Mouse (Mus musculus) cortical plate, adult 2 months (tissue): ENCODE data around the gene Hbq1a.

Source experiments
- CTCF ChIP-seq: fragments of 200-500 bp; IDR thresholded peaks from 2 replicates; pipeline ENCODE4 v1.5.1; 2011; ENCODE audit warnings: mild to moderate bottlenecking, control low read depth, low read length; ENCODE audit not compliant: insufficient read depth; ENCODE audit errors: extremely low read depth
- POLR2A ChIP-seq: fragments of 200-500 bp; IDR thresholded peaks from 2 replicates; pipeline ENCODE4 v1.6.1; 2011; ENCODE audit warnings: mild to moderate bottlenecking, low read length, control low read depth; ENCODE audit not compliant: insufficient read depth; ENCODE audit errors: extremely low read depth

DNA sequence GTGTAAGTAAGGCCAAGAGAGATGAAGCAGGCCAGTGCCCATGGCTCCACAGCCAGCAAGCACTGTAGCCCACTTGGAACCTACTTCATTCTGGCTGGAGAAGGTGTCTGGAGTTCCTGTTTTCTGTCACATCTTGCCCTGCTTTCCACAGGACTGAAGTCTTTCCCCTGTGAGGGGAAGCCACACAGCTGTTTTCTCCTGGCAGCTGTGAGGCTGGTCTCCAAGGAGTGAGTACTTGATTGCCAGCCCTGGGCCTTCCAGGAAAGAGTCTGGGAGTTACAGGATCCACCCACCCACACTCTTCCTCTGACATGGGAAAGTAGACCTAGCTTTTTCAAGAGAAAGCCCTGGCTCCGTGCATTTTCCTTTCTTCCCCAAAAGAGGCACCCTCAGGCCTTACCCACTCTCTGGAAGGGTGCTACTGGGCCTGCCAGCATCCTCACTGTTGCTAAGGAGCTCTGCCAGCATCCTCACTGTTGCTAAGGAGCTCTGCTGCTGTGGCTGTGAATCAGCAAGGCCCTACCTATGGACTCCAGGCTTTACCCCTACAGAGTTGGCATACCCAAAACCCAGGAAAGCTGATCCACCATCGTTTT lies 3.1 kb downstream of the Hbq1a start:
- no peak for TF ChIP-seq CTCF
- TF ChIP-seq POLR2A: no peak
